Mouse (Mus musculus) stomach, postnatal 0 days (tissue): ENCODE results near the gene Kcnn4. TPM values are rescaled to one million over a fixed set of nuclear protein-coding genes. Genes with fewer than 3 reads are reported as not detected.

Source experiments
- ATAC-seq: fragments of 200-750 bp; cut with Nextera tagmentation; 2 replicates; pipeline ENCODE4 v1.8.0; 2017; ENCODE audit not compliant: low FRiP score, low TSS enrichment
- DNase-seq: peaks from one replicate; pipeline ENCODE4 v3.0.0-alpha.2; 2016; ENCODE audit warnings: low spot score
- H3K27ac ChIP-seq: fragments of 300-500 bp; sonication (generic); replicated peaks from 2 replicates; pipeline ENCODE4 v1.5.1; 2014; ENCODE audit warnings: mild to moderate bottlenecking, control low read depth
- H3K27me3 ChIP-seq: fragments of 300-500 bp; sonication (generic); 2 replicates; pipeline ENCODE4 v1.6.1; 2014; ENCODE audit warnings: low read length; ENCODE audit not compliant: control insufficient read depth, insufficient read depth
- H3K36me3 ChIP-seq: fragments of 300-500 bp; sonication (generic); 2 replicates; pipeline ENCODE4 v1.6.1; 2014; ENCODE audit warnings: low read length, mixed read lengths; ENCODE audit not compliant: control insufficient read depth, insufficient read depth
- H3K4me1 ChIP-seq: fragments of 300-500 bp; sonication (generic); replicated peaks from 2 replicates; pipeline ENCODE4 v1.6.1; 2014; ENCODE audit warnings: antibody characterized with exemption; ENCODE audit not compliant: control insufficient read depth, insufficient read depth
- H3K4me2 ChIP-seq: fragments of 300-500 bp; sonication (generic); replicated peaks from 2 replicates; pipeline ENCODE4 v1.6.1; 2014; ENCODE audit warnings: low read depth, mild to moderate bottlenecking, control low read depth, moderate library complexity
- H3K4me3 ChIP-seq: fragments of 300-500 bp; sonication (generic); 2 replicates; pipeline ENCODE4 v1.5.1; 2014; ENCODE audit warnings: low read depth, low read length, control low read depth
- H3K9ac ChIP-seq: fragments of 300-500 bp; sonication (generic); 2 replicates; pipeline ENCODE4 v1.6.1; 2014; ENCODE audit warnings: mild to moderate bottlenecking, low read length, control low read depth, mixed read lengths
- H3K9me3 ChIP-seq: fragments of 300-500 bp; sonication (generic); 2 replicates; pipeline ENCODE4 v1.6.1; 2016; ENCODE audit warnings: low read length; ENCODE audit not compliant: control insufficient read depth
- CTCF ChIP-seq: IDR thresholded peaks from 2 replicates; pipeline ENCODE4 v1.5.1; 2016; ENCODE audit warnings: antibody characterized with exemption, low read depth, mild to moderate bottlenecking, moderate library complexity
- EP300 ChIP-seq: optimal IDR thresholded peaks from 2 replicates; pipeline ENCODE3; 2016; ENCODE audit warnings: antibody characterized with exemption
- WGBS: fragments of 180-500 bp; shearing (Covaris S2); extraction: QIAGEN DNeasy Blood & Tissue Kit; methylation state at CpG from one replicate; pipeline ENCODE4 v1.1.7; 2014; 5-methylcytosine and 5-hydroxymethylcytosine counted together
- polyA plus RNA-seq: library from polyadenylated mRNA; unstranded; fragments of >200 nt; fragmentation: Nextera tagmentation; extraction: Ambion mirVana; gene quantifications from 2 replicates; pipeline ENCODE4 v1.2.1, GENCODE M21; 2015

The Kcnn4 gene
- polyA plus RNA-seq, 1 experiment from 2014 or later = 15.5 TPM

GRCm38 (mm10) chr7:24327281-24327975 is 42.6 kb upstream of the Kcnn4 start:
- no peak overlapping the region for H3K9ac ChIP-seq
- H3K4me3 ChIP-seq = no peak overlapping the region
- H3K4me1 ChIP-seq = no peaks in the 10 kb centered on the region
- TF ChIP-seq CTCF = no peak
- no peak for TF ChIP-seq EP300
- no peak overlapping the region for H3K27ac ChIP-seq
- H3K36me3 ChIP-seq = no peaks in the 10 kb centered on the region
- H3K9me3 ChIP-seq = 0 out of 2 replicates have a peak, but pooled peaks cover 2% of the 10 kb centered on the region
- DNase-seq (peak; percentile 34), ATAC-seq (peak; percentile 83)
- no peaks in the 10 kb centered on the region for H3K27me3 ChIP-seq
- no peak overlapping the region for H3K4me2 ChIP-seq
- 58% methylated on average over 14 of the region's 14 CpGs for WGBS

- H3K4me3 ChIP-seq = no peak within 1 kb of the TSS
- H3K9ac ChIP-seq = no peak within 1 kb of the TSS
- H3K4me2 ChIP-seq = peak within 1 kb of the TSS; percentile 25; the same call in 1 of the 2 replicates
- TF ChIP-seq EP300 (no peak), CTCF (no peak)
- DNase-seq (no peak), ATAC-seq (no peak)
- no peaks in the 10 kb centered on the region for H3K27me3 ChIP-seq
- no peaks in the 10 kb centered on the region for H3K36me3 ChIP-seq
- 37% methylated on average over 49 of the region's 49 CpGs for WGBS
- no peak within 1 kb of the TSS for H3K27ac ChIP-seq
- H3K4me1 ChIP-seq = no peaks in the 10 kb centered on the region
- no peaks in the 10 kb centered on the region for H3K9me3 ChIP-seq
Measured at GRCm38 (mm10) chr7:24333304-24333986, 36.6 kb upstream of the Kcnn4 start, which contains the start of gene Tescl. TSS of gene Tescl (minus strand) at chr7:24333936.

DNA sequence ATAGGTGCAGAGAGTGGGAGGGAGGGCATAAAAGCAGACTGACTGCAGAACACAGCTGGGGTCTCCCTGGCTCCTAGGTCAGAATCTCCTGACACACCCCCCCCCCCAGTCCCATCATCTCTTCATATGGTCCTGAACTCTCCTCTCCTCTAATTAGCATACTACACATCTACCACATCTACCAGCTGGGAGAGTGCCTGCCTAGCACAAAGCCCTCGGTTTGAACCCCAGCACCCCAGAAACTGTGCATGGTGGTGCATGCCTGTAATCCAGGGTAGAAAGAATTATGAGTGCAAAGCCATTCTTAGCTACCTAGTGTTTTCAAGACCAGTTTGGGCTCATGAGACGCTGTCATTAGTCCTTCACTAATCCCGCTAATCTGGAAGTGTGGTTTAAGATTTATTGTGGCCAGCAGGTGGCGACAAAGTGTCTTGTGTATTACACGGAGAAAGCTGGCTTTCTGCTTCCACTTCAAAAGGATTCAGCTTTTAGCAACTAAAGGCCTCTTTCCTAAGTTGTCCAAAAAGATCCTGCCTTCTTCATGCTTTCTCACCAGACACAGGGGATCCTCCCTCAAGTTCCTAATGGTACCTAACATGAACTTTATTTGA is 34.3 kb upstream of the Kcnn4 start:
- WGBS = 8% methylated on average over 5 of the region's 5 CpGs
- Histone ChIP-seq H3K27ac (no peak overlapping the region), H3K36me3 (no peaks in the 10 kb centered on the region), H3K4me2 (no peak overlapping the region), H3K4me3 (no peak overlapping the region), H3K9ac (no peak overlapping the region), H3K4me1 (no peaks in the 10 kb centered on the region), H3K27me3 (no peaks in the 10 kb centered on the region), H3K9me3 (no peaks in the 10 kb centered on the region)
- TF ChIP-seq CTCF = peak; percentile 84
- no peak for TF ChIP-seq EP300
- no peak for ATAC-seq
- peak; percentile 69 for DNase-seq

GRCm38 (mm10) chr7:24338241-24338640 is 31.8 kb upstream of the Kcnn4 start:
- Histone ChIP-seq H3K27me3 (no peaks in the 10 kb centered on the region), H3K36me3 (no peaks in the 10 kb centered on the region), H3K4me2 (no peak overlapping the region), H3K27ac (no peak overlapping the region), H3K9ac (no peak overlapping the region), H3K4me1 (no peaks in the 10 kb centered on the region), H3K4me3 (no peak overlapping the region), H3K9me3 (no peaks in the 10 kb centered on the region)
- ATAC-seq (no peak), DNase-seq (no peak)
- TF ChIP-seq EP300 (no peak), CTCF (peak; percentile 45)
- WGBS = 43% methylated on average over 2 of the region's 2 CpGs

- no peak for DNase-seq
- H3K4me2 ChIP-seq = no peak overlapping the region
- no peaks in the 10 kb centered on the region for H3K27me3 ChIP-seq
- H3K9ac ChIP-seq = no peak overlapping the region
- 56% methylated on average over 7 of the region's 7 CpGs for WGBS
- no peaks in the 10 kb centered on the region for H3K36me3 ChIP-seq
- H3K4me3 ChIP-seq = no peak overlapping the region
- no peak for TF ChIP-seq EP300
- TF ChIP-seq CTCF = no peak
- H3K27ac ChIP-seq = no peak overlapping the region
- no peak for ATAC-seq
- H3K9me3 ChIP-seq = no peaks in the 10 kb centered on the region
- no peaks in the 10 kb centered on the region for H3K4me1 ChIP-seq
Measured at GRCm38 (mm10) chr7:24343701-24344272, 26.3 kb upstream of the Kcnn4 start.
